Mouse (Mus musculus) olfactory bulb, adult 2 months (tissue): Measurements from ENCODE around the gene Prss43.

Experiments used
- CTCF ChIP-seq: fragments of 200-500 bp; IDR thresholded peaks from 2 replicates; pipeline ENCODE4 v1.5.1; 2012; ENCODE audit warnings: low read depth, mild to moderate bottlenecking, low read length, moderate library complexity; ENCODE audit not compliant: insufficient read depth
- POLR2A ChIP-seq: fragments of 200-500 bp; IDR thresholded peaks from 2 replicates; pipeline ENCODE4 v1.6.1; 2012; ENCODE audit warnings: mild to moderate bottlenecking, low read depth, low read length, moderate library complexity; ENCODE audit not compliant: insufficient read depth

- TF ChIP-seq CTCF (no peak), POLR2A (no peak)
Measured at GRCm38 (mm10) chr9:110836112-110836511, 9.6 kb downstream of the Prss43 start.
